Mouse (Mus musculus): ENCODE data around the gene Cfap100. TPM values are rescaled to one million over a fixed set of nuclear protein-coding genes. Genes with fewer than 3 reads are reported as not detected.
A peak's percentile ranks its signal among the peaks of the same experiment; 100 is the strongest.

The Cfap100 gene
- total RNA-seq, 2 experiments from 2014 or later: not detected

GRCm38 (mm10) chr6:90395751-90396150 is 32.8 kb downstream of the Cfap100 start:
- no peak for ATAC-seq (replicated peaks; ENCODE audit: poor library complexity, severe bottlenecking)

- ATAC-seq (replicated peaks; ENCODE audit: poor library complexity, severe bottlenecking): no peak
Measured at GRCm38 (mm10) chr6:90393948-90394347, 34.6 kb downstream of the Cfap100 start.

GRCm38 (mm10) chr6:90390629-90391028 is 38.0 kb downstream of the Cfap100 start:
- ATAC-seq (replicated peaks; ENCODE audit: poor library complexity, severe bottlenecking): no peak; the same call in 1 of the 2 replicates

- no peak for ATAC-seq (replicated peaks; ENCODE audit: poor library complexity, severe bottlenecking)
Measured at GRCm38 (mm10) chr6:90381465-90381864, 47.1 kb downstream of the Cfap100 start.

GRCm38 (mm10) chr6:90377708-90378107 is 50.9 kb downstream of the Cfap100 start:
- peak; percentile 93 for ATAC-seq (replicated peaks; ENCODE audit: poor library complexity, severe bottlenecking)

- ATAC-seq (replicated peaks; ENCODE audit: poor library complexity, severe bottlenecking): no peak
Measured at GRCm38 (mm10) chr6:90374647-90375046, 54.0 kb downstream of the Cfap100 start.

GRCm38 (mm10) chr6:90369725-90370553 is 58.7 kb downstream of the Cfap100 start:
- ATAC-seq (replicated peaks; ENCODE audit: poor library complexity, severe bottlenecking): peak; percentile 40

GRCm38 (mm10) chr6:90368976-90369724 is 59.4 kb downstream of the Cfap100 start, which contains the start of gene Zxdc:
TSS of gene Zxdc (plus strand) at chr6:90369492.
- ATAC-seq (replicated peaks; ENCODE audit: poor library complexity, severe bottlenecking): peak; percentile 95

- ATAC-seq (replicated peaks; ENCODE audit: poor library complexity, severe bottlenecking): no peak
Measured at GRCm38 (mm10) chr6:90363301-90363700, 65.3 kb downstream of the Cfap100 start.

- ATAC-seq (replicated peaks; ENCODE audit: poor library complexity, severe bottlenecking): no peak
Measured at GRCm38 (mm10) chr6:90360922-90361614, 67.5 kb downstream of the Cfap100 start.

- ATAC-seq (replicated peaks; ENCODE audit: poor library complexity, severe bottlenecking): no peak; the same call in 1 of the 2 replicates
Measured at GRCm38 (mm10) chr6:90360024-90360781, 68.4 kb downstream of the Cfap100 start.

- no peak for ATAC-seq (replicated peaks; ENCODE audit: poor library complexity, severe bottlenecking)
Measured at GRCm38 (mm10) chr6:90359445-90359844, 69.2 kb downstream of the Cfap100 start.

- ATAC-seq (replicated peaks; ENCODE audit: poor library complexity, severe bottlenecking): no peak
Measured at GRCm38 (mm10) chr6:90358142-90358541, 70.5 kb downstream of the Cfap100 start.

Other genes starting within 250 kb of the Cfap100 start
- gene V1ra8, start 226.0 kb downstream of the Cfap100 start, total RNA-seq (2014; fragmentation: Nextera tagmentation): not detected in 2 replicates
- gene V1ra8, start 226.0 kb downstream of the Cfap100 start, total RNA-seq (2017): not detected in 2 replicates
- gene Vmn1r53, start 204.4 kb downstream of the Cfap100 start, total RNA-seq (2014; fragmentation: Nextera tagmentation): not detected in 2 replicates
- gene Vmn1r53, start 204.4 kb downstream of the Cfap100 start, total RNA-seq (2017): not detected in 2 replicates
- not detected in 2 replicates for gene Vmn1r54, start 182.5 kb downstream of the Cfap100 start, total RNA-seq (2014; fragmentation: Nextera tagmentation)
- gene Vmn1r54, start 182.5 kb downstream of the Cfap100 start, total RNA-seq (2017): not detected in 2 replicates
- not detected in 2 replicates for gene BC048671, start 127.6 kb downstream of the Cfap100 start, total RNA-seq (2014; fragmentation: Nextera tagmentation)
- gene BC048671, start 127.6 kb downstream of the Cfap100 start, total RNA-seq (2017): not detected in 2 replicates
- 11.5 and 16.0 TPM in 2 replicates for gene Chst13, start 103.6 kb downstream of the Cfap100 start, total RNA-seq (2014; fragmentation: Nextera tagmentation)
- gene Chst13, start 103.6 kb downstream of the Cfap100 start, total RNA-seq (2017): 15.9 and 19.9 TPM in 2 replicates
- not detected in 2 replicates for gene Uroc1, start 95.5 kb downstream of the Cfap100 start, total RNA-seq (2014; fragmentation: Nextera tagmentation)
- gene Uroc1, start 95.5 kb downstream of the Cfap100 start, total RNA-seq (2017): not detected in 2 replicates
- gene Zxdc, start 59.3 kb downstream of the Cfap100 start, total RNA-seq (2014; fragmentation: Nextera tagmentation): 13.3 and 14.0 TPM in 2 replicates
- 11.5 and 12.6 TPM in 2 replicates for gene Zxdc, start 59.3 kb downstream of the Cfap100 start, total RNA-seq (2017)
- gene Klf15, start 33.8 kb upstream of the Cfap100 start, total RNA-seq (2014; fragmentation: Nextera tagmentation): not detected in 2 replicates
- gene Klf15, start 33.8 kb upstream of the Cfap100 start, total RNA-seq (2017): not detected in 2 replicates
- gene Aldh1l1, start 57.6 kb upstream of the Cfap100 start, total RNA-seq (2014; fragmentation: Nextera tagmentation): 4.0 and 9.5 TPM in 2 replicates
- 2.6 and 2.8 TPM in 2 replicates for gene Aldh1l1, start 57.6 kb upstream of the Cfap100 start, total RNA-seq (2017)
- gene Slc41a3, start 175.9 kb upstream of the Cfap100 start, total RNA-seq (2014; fragmentation: Nextera tagmentation): 2.9 and 5.5 TPM in 2 replicates
- gene Slc41a3, start 175.9 kb upstream of the Cfap100 start, total RNA-seq (2017): 1.9 and 2.3 TPM in 2 replicates

All from granulocyte monocyte progenitor cell, adult 5-6 weeks (primary cell).